In the genomic region with DNA sequence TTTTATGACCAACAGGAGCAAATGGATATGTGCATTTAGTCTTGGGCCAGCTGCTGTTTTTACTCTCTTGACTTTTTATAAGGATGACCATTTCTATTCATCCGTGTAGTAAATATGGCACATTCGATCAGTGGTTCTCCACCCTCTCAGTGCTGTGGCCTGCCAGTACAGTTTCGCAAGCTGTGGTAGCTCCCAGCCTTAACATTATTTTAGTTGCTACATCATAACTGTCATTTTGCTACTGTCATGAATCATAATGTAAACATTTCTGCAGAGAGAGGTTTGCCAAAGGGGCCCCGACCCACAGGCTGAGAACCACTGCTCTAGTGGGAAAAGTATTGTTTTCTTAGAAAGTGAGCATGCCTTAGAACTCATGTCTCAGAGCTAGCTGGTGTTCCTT, we compare ENCODE assay signal across 22 mouse cellular contexts.
"Had no signal": no experiment of that assay in that cellular context is flagged by ENCODE, and none has a peak within 500 bp of the region (broad histone marks: within the 10 kb centered on the region; RNA-seq: fewer than 3 reads in every experiment).

No protein-coding gene starts in this region.

- H3K9me3 ChIP-seq: intestine, embryonic 15.5 days; limb, embryonic 12.5 days; limb, embryonic 15.5 days; liver, embryonic 12.5 days; liver, embryonic 15.5 days; megakaryocyte, embryonic 14.5 days; neural tube, embryonic 13.5 days; stomach, embryonic 15.5 days had no signal

- H3K9ac ChIP-seq: intestine, embryonic 15.5 days; limb, embryonic 12.5 days; limb, embryonic 15.5 days; liver, embryonic 12.5 days; liver, embryonic 15.5 days; neural tube, embryonic 13.5 days; stomach, embryonic 15.5 days had no signal

- H3K4me2 ChIP-seq: intestine, embryonic 15.5 days; limb, embryonic 12.5 days; limb, embryonic 15.5 days; liver, embryonic 12.5 days; liver, embryonic 15.5 days; midbrain, embryonic 11.5 days; neural tube, embryonic 13.5 days; stomach, embryonic 15.5 days had no signal

- H3K27ac ChIP-seq: intestine, embryonic 15.5 days; limb, embryonic 12.5 days; limb, embryonic 15.5 days; liver, embryonic 12.5 days; liver, embryonic 15.5 days; neural tube, embryonic 13.5 days; stomach, embryonic 15.5 days had no signal

- DNase-seq: kidney, adult 11 months; kidney, adult 8-10 months; kidney, postnatal 14 days; kidney, postnatal 4 days; left cerebral cortex, postnatal 4 days; lung, adult 18-20 months; lung, postnatal 36 days; midbrain, embryonic 14.5 days; retina, postnatal 1 day; right cerebral cortex, postnatal 25 days; spleen, adult 18-20 months; thymus, postnatal 25 days had no signal

- ATAC-seq: intestine, embryonic 15.5 days; liver, embryonic 12.5 days; lung, postnatal 0 days had no signal

- H3K27me3 ChIP-seq: intestine, embryonic 15.5 days; limb, embryonic 12.5 days; limb, embryonic 15.5 days; liver, embryonic 12.5 days; liver, embryonic 15.5 days; megakaryocyte, embryonic 14.5 days; neural tube, embryonic 13.5 days; stomach, embryonic 15.5 days had no signal

- H3K4me3 ChIP-seq: intestine, embryonic 15.5 days; limb, embryonic 12.5 days; limb, embryonic 15.5 days; liver, embryonic 12.5 days; liver, embryonic 15.5 days; megakaryocyte, embryonic 14.5 days; neural tube, embryonic 13.5 days; stomach, embryonic 15.5 days had no signal

- H3K4me1 ChIP-seq: intestine, embryonic 15.5 days; limb, embryonic 12.5 days; limb, embryonic 15.5 days; liver, embryonic 12.5 days; liver, embryonic 15.5 days; neural tube, embryonic 13.5 days; stomach, embryonic 15.5 days had no signal
